Mouse (Mus musculus) testis, adult 2 months (tissue): ENCODE data around the gene Cox6a2. TPM values are rescaled to one million over a fixed set of nuclear protein-coding genes. Genes with fewer than 3 reads are reported as not detected.

Experiments used
- polyA plus RNA-seq: library from polyadenylated mRNA; depleted of rRNA; stranded (reverse); fragments of >200 nt; gene quantifications from 2 replicates; pipeline ENCODE4 v1.2.3, GENCODE M21; 2012; rRNA removed

The Cox6a2 gene
- polyA plus RNA-seq, 1 experiment = 0.52 TPM

Other genes starting within 250 kb of the Cox6a2 start
- gene Fus, start 238.9 kb downstream of the Cox6a2 start, polyA plus RNA-seq = 271 and 306 TPM in 2 replicates
- 2.9 and 3.1 TPM in 2 replicates for gene Pycard, start 212.5 kb downstream of the Cox6a2 start, polyA plus RNA-seq
- 0.25 and 0.32 TPM in 2 replicates for gene Trim72, start 202.4 kb downstream of the Cox6a2 start, polyA plus RNA-seq
- 0.25 and 0.55 TPM in 2 replicates for gene Itgam, start 143.7 kb downstream of the Cox6a2 start, polyA plus RNA-seq
- gene Gm49368, start 143.7 kb downstream of the Cox6a2 start, polyA plus RNA-seq = not detected in 2 replicates
- 0.16 and 0.24 TPM in 2 replicates for gene Itgax, start 76.8 kb downstream of the Cox6a2 start, polyA plus RNA-seq
- gene Itgad, start 52.0 kb downstream of the Cox6a2 start, polyA plus RNA-seq = 21.1 and 21.4 TPM in 2 replicates
- gene Armc5, start 31.0 kb upstream of the Cox6a2 start, polyA plus RNA-seq = 11.4 and 12.1 TPM in 2 replicates
- gene 9130023H24Rik, start 31.6 kb upstream of the Cox6a2 start, polyA plus RNA-seq = 8.1 and 9.5 TPM in 2 replicates
- 3.7 and 5.2 TPM in 2 replicates for gene Tgfb1i1, start 40.4 kb upstream of the Cox6a2 start, polyA plus RNA-seq
- 1.2 and 2.0 TPM in 2 replicates for gene Slc5a2, start 59.3 kb upstream of the Cox6a2 start, polyA plus RNA-seq
- 10.0 and 10.8 TPM in 2 replicates for gene BC017158, start 91.8 kb upstream of the Cox6a2 start, polyA plus RNA-seq
- gene Rgs10, start 212.4 kb upstream of the Cox6a2 start, polyA plus RNA-seq = 46.7 and 50.4 TPM in 2 replicates